Mouse (Mus musculus) hindbrain, embryonic 16.5 days (tissue): ENCODE data around the gene Arhgap29. TPM values are rescaled to one million over a fixed set of nuclear protein-coding genes. Genes with fewer than 3 reads are reported as not detected.

Source experiments
- ATAC-seq: fragments of 200-750 bp; cut with Nextera tagmentation; 2 replicates; pipeline ENCODE4 v1.8.0; 2017; ENCODE audit warnings: moderate TSS enrichment, moderate library complexity
- H3K27ac ChIP-seq: fragments of 300-500 bp; sonication (generic); 2 replicates; pipeline ENCODE4 v1.5.1; 2014; ENCODE audit warnings: low read depth, mild to moderate bottlenecking, control low read depth, low read length, moderate library complexity
- H3K27me3 ChIP-seq: fragments of 300-500 bp; sonication (generic); replicated peaks from 2 replicates; pipeline ENCODE4 v1.6.1; 2014; ENCODE audit warnings: low read length; ENCODE audit not compliant: control insufficient read depth, insufficient read depth
- H3K36me3 ChIP-seq: fragments of 300-500 bp; sonication (generic); 2 replicates; pipeline ENCODE4 v1.6.1; 2014; ENCODE audit warnings: mild to moderate bottlenecking, low read length, moderate library complexity, mixed read lengths; ENCODE audit not compliant: control insufficient read depth, insufficient read depth
- H3K4me1 ChIP-seq: fragments of 300-500 bp; sonication (generic); 2 replicates; pipeline ENCODE4 v1.6.1; 2014; ENCODE audit warnings: low read depth, low read length; ENCODE audit not compliant: control insufficient read depth, insufficient read depth
- H3K4me2 ChIP-seq: fragments of 300-500 bp; sonication (generic); 2 replicates; pipeline ENCODE4 v1.6.1; 2014; ENCODE audit warnings: mild to moderate bottlenecking, low read length, control low read depth, moderate library complexity
- H3K4me3 ChIP-seq: fragments of 300-500 bp; sonication (generic); 2 replicates; pipeline ENCODE4 v1.5.1; 2014; ENCODE audit warnings: mild to moderate bottlenecking, low read length, control low read depth, moderate library complexity
- H3K9ac ChIP-seq: fragments of 300-500 bp; sonication (generic); 2 replicates; pipeline ENCODE4 v1.6.1; 2014; ENCODE audit warnings: low read depth, mild to moderate bottlenecking, control low read depth, low read length, moderate library complexity
- H3K9me3 ChIP-seq: fragments of 300-500 bp; sonication (generic); 2 replicates; pipeline ENCODE4 v1.6.1; 2014; ENCODE audit warnings: mild to moderate bottlenecking, low read length, moderate library complexity; ENCODE audit not compliant: control insufficient read depth
- WGBS: fragments of 180-500 bp; shearing (Covaris S2); extraction: QIAGEN DNeasy Blood & Tissue Kit; methylation state at CpG from one replicate; pipeline ENCODE4 v1.1.7; 2014; 5-methylcytosine and 5-hydroxymethylcytosine counted together
- polyA plus RNA-seq: library from polyadenylated mRNA; unstranded; fragments of >200 nt; fragmentation: Nextera tagmentation; extraction: Ambion mirVana; gene quantifications from 2 replicates; pipeline ENCODE4 v1.2.1, GENCODE M21; 2015

Arhgap29 gene
- polyA plus RNA-seq, 1 experiment from 2014 or later = 15.4 TPM

DNA sequence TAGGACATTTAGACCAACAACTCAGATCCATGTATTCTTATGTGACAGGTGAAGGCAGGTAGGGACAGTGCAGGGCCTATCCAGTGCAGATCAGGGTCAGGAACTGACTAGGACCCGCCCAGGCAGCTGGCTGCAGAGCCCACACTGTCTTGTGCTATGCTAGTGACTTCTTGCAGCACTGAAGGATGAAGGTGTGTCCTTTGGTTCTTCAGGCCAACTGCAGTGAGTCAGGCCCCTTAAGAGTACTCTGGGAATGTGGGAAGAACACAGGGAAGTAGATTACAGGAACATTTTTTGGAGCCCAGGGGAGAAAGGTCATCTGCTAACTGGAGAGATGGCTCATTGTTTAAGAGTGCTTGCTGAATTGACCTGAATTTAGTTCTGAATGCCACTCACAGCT lies 60.1 kb downstream of the Arhgap29 start:
- Histone ChIP-seq H3K9me3 (no peaks in the 10 kb centered on the region), H3K36me3 (no peaks in the 10 kb centered on the region), H3K4me3 (no peak overlapping the region), H3K4me1 (no peaks in the 10 kb centered on the region), H3K9ac (no peak overlapping the region), H3K4me2 (no peak overlapping the region), H3K27ac (no peak overlapping the region), H3K27me3 (no peaks in the 10 kb centered on the region)
- 86% methylated on average over 1 of the region's 1 CpGs for WGBS
- no peak for ATAC-seq

GRCm38 (mm10) chr3:122018421-122018820 lies 66.1 kb downstream of the Arhgap29 start:
- no peak overlapping the region for H3K4me2 ChIP-seq
- no peak for ATAC-seq
- no peaks in the 10 kb centered on the region; the same call in 1 of the 2 replicates for H3K9me3 ChIP-seq
- no peak overlapping the region for H3K27ac ChIP-seq
- H3K4me1 ChIP-seq = no peaks in the 10 kb centered on the region
- 97% methylated on average over 7 of the region's 7 CpGs for WGBS
- H3K27me3 ChIP-seq = no peaks in the 10 kb centered on the region
- H3K4me3 ChIP-seq = no peak overlapping the region
- no peak overlapping the region for H3K9ac ChIP-seq
- H3K36me3 ChIP-seq = no peaks in the 10 kb centered on the region

DNA sequence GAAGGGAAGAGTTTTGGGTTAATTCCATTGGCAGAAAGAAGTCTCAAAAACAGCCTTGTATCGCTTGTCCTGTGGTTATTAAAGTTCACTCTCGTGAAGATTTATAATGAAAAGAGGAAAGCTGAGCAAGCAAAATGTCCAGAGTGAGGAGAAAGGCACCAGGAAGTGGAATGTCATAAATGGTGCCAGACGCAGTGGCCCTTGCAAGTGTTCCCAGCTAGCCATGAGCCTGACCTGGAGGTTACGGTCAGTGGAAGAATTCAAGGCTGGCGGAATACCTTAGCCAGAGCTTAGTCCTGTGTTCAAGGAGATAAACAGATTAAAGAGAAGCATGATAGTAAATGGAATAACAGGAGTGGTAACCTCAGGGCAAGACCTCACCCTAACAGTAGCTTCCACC lies 66.8 kb downstream of the Arhgap29 start:
- Histone ChIP-seq H3K9me3 (no peaks in the 10 kb centered on the region; the same call in 1 of the 2 replicates), H3K4me1 (no peaks in the 10 kb centered on the region), H3K9ac (no peak overlapping the region), H3K4me2 (no peak overlapping the region), H3K27ac (no peak overlapping the region), H3K4me3 (no peak overlapping the region), H3K27me3 (no peaks in the 10 kb centered on the region), H3K36me3 (no peaks in the 10 kb centered on the region)
- ATAC-seq = no peak
- WGBS = 88% methylated on average over 5 of the region's 5 CpGs

- H3K4me3 ChIP-seq = no peak overlapping the region
- H3K9ac ChIP-seq = no peak overlapping the region
- no peaks in the 10 kb centered on the region; the same call in 1 of the 2 replicates for H3K9me3 ChIP-seq
- H3K36me3 ChIP-seq = no peaks in the 10 kb centered on the region
- 83% methylated on average over 8 of the region's 8 CpGs for WGBS
- H3K4me2 ChIP-seq = no peak overlapping the region
- no peak for ATAC-seq
- H3K27ac ChIP-seq = no peak overlapping the region
- no peaks in the 10 kb centered on the region for H3K27me3 ChIP-seq
- no peaks in the 10 kb centered on the region for H3K4me1 ChIP-seq
Measured at GRCm38 (mm10) chr3:122021029-122021652, 68.8 kb downstream of the Arhgap29 start.

GRCm38 (mm10) chr3:122022355-122022754 lies 70.0 kb downstream of the Arhgap29 start:
- WGBS = 91% methylated on average over 3 of the region's 3 CpGs
- H3K27me3 ChIP-seq = no peaks in the 10 kb centered on the region
- no peak overlapping the region for H3K9ac ChIP-seq
- H3K27ac ChIP-seq = no peak overlapping the region
- H3K9me3 ChIP-seq = no peaks in the 10 kb centered on the region; the same call in 1 of the 2 replicates
- no peaks in the 10 kb centered on the region for H3K4me1 ChIP-seq
- no peak overlapping the region for H3K4me3 ChIP-seq
- H3K36me3 ChIP-seq = no peaks in the 10 kb centered on the region
- no peak overlapping the region for H3K4me2 ChIP-seq
- ATAC-seq = no peak

DNA sequence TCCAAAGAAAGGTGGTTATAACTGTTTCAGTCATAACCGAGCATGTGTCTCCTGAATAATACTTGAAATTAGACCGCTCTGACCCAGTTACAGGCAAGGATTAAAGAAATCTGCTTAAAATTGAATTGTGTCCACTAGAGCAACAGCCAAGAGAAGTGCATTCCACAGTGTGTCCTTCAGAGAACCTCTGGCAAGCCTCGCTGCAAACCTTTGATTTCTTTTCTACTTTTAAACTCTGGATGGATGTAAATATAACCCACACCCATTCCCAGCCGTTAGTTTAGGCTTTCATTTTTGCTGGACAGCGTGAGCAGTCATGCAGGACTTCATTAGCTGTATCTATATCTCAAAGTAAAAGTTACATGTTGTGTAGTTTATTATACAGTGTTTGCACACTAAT lies 74.3 kb downstream of the Arhgap29 start:
- Histone ChIP-seq H3K4me3 (no peak overlapping the region), H3K27ac (no peak overlapping the region), H3K27me3 (no peaks in the 10 kb centered on the region), H3K4me2 (no peak overlapping the region), H3K36me3 (no peaks in the 10 kb centered on the region), H3K4me1 (no peaks in the 10 kb centered on the region), H3K9ac (no peak overlapping the region), H3K9me3 (no peaks in the 10 kb centered on the region)
- WGBS = 77% methylated on average over 5 of the region's 5 CpGs
- no peak for ATAC-seq

- Histone ChIP-seq H3K4me1 (no peaks in the 10 kb centered on the region), H3K27ac (no peak overlapping the region), H3K4me2 (no peak overlapping the region), H3K27me3 (no peaks in the 10 kb centered on the region), H3K9me3 (no peaks in the 10 kb centered on the region), H3K9ac (no peak overlapping the region), H3K4me3 (no peak overlapping the region), H3K36me3 (no peaks in the 10 kb centered on the region)
- 93% methylated on average over 8 of the region's 8 CpGs for whole genome bisulfite sequencing
- ATAC-seq = no peak
Measured at GRCm38 (mm10) chr3:122027776-122028175, 75.4 kb downstream of the Arhgap29 start.

GRCm38 (mm10) chr3:122033248-122033837 lies 81.0 kb downstream of the Arhgap29 start:
- Histone ChIP-seq H3K4me2 (no peak overlapping the region), H3K9me3 (peaks cover 7% of the 10 kb centered on the region), H3K9ac (no peak overlapping the region), H3K36me3 (no peaks in the 10 kb centered on the region), H3K27ac (no peak overlapping the region), H3K4me1 (no peaks in the 10 kb centered on the region), H3K4me3 (no peak overlapping the region), H3K27me3 (no peaks in the 10 kb centered on the region)
- 47% methylated on average over 9 of the region's 9 CpGs for WGBS
- ATAC-seq = no peak

DNA sequence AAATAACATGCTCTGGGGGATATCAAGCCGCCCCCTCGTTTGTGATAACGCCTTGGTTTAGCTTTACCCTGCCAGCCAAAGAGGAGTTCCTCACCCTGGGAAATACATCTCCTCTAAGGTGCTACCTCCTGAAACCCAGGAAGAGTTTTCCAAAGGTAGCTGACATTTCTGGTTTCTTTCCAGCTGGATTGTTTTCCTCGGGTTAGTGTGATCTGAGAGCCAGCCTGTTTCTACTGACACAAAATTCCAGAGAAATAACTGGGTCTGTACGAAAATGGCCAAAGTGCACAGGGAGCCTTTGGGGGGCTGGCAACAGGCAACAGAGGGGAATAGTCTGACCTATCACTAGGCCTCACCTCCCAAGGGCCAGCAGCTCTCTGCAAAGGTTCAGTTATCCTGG lies 81.9 kb downstream of the Arhgap29 start:
- 85% methylated on average over 5 of the region's 5 CpGs for WGBS
- Histone ChIP-seq H3K27ac (no peak overlapping the region), H3K27me3 (no peaks in the 10 kb centered on the region), H3K36me3 (no peaks in the 10 kb centered on the region), H3K4me1 (no peaks in the 10 kb centered on the region), H3K9ac (no peak overlapping the region), H3K4me2 (no peak overlapping the region), H3K9me3 (peaks cover 7% of the 10 kb centered on the region), H3K4me3 (no peak overlapping the region)
- ATAC-seq = no peak
